Mouse (Mus musculus): Measurements from ENCODE around the gene Dyrk3.
"Not testable (repeated sequence)": the region's sequence is repeated elsewhere in the genome, so short reads cannot be mapped to it uniquely, and the experiment has no call there.

Gene Dyrk3

DNA sequence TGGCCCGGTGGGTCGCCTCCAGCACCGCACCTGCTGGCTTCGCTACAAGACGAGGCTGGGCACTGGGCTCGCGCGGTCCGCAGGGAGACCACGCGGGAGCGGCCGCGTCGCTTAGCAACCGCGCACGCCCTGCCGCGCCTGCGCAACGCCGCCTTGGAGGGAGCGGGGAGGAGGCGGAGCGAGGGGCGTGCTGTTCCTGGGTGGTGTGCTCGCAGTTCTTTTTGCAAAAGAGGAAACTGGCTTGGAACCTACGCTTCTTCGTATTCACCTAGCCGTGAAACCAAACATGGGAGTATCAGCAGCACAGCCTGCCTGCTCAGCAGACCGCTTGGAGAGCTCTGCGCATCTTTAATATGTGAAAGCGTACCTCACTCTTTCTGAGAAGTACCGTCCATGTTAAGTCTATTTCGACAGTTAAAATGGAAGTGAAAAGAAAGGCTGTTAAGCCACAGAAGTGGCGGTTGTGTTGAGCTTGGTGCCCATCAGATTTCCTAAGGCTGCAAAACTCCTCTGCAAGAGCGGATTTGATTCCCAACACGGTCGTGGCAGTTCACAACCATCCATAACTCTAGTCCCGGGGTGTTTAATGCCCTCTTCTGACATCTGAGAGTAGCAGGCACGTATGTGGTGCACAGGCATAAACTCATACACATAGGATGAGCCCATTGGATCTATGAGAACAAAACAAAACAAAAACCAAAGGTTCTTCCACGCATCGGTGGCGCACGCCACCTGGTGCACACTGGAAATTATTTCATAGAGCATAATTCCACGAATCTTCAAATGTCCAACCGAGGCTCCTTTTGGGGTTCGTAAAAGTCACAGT, at the start of gene Dyrk3:
Dyrk3 (minus strand) TSS at position 150 of the 826 bp plus-strand sequence.
- DNase-seq, result peak; percentile 85

DNA sequence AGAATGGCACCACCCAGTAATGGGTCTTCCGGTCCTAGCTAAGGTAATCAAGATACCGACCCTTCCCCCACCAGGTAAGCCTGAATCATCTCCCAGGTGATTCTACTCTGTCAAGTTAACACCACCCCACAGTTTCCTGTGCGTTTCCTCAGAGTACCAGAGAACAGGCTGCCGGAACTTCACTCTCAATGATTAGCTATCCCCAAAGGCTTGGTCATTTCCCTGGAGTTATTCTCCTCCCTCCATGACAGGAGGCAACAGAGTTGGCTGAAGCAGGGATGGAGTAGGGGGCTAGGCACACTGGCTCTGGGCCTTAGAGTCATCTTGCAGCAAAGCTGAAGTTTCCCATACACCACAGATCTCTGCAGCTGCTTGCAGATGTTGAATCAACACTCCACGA, 49.7 kb upstream of the Dyrk3 start:
- no peak for DNase-seq

DNA sequence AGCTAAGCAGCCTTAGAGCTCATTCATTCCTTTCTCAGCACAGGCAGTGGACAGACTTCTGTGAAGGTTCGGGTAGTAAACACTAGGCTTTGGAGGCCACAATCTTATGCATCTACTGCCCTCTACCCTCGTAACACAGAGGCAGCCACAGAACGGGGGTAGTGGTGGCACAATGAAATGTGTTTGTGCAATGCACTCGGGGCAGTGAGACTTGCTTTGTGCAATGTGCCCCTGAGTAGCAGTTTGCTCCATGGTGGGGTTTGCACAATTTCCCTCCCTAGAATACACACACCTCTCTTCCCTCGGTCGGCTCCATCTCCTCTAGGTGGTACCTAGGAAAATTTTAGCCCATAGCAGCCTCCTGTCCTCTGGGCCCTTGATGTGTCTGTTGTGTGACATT, 48.9 kb upstream of the Dyrk3 start:
- no peak for DNase-seq

DNA sequence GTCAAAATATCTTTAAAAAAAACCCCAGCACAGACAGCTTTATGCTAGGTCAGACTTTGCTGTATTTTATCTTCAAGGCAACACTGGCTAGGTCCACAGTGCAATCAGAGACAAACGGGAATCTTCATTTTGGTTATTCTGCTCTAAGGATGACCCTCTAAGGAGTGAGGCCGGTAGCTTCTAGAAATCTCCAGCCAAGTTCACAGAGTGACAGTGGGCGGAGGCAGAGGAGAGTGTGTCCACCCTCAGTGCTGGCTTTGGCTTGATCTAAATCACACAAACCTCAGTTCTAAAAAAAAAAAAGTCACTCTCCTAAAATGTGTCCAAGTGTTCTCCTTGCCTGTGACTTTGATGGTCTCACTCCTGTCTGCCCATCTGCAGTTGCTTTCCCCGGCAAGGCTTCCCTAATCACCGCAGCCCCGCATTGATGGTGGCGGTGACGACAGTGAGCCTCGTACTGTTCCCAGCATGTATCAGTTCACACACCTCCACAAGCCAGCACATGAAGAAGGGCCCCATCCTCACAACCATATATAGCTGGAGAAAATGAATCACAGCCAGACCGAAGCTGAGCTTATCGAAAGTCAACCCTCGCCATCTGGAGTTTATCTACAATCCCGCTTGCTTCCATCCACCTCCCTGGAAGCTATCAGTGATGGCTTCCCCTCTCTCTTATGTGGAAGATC, 47.8 kb upstream of the Dyrk3 start:
- no peak for DNase-seq

DNA sequence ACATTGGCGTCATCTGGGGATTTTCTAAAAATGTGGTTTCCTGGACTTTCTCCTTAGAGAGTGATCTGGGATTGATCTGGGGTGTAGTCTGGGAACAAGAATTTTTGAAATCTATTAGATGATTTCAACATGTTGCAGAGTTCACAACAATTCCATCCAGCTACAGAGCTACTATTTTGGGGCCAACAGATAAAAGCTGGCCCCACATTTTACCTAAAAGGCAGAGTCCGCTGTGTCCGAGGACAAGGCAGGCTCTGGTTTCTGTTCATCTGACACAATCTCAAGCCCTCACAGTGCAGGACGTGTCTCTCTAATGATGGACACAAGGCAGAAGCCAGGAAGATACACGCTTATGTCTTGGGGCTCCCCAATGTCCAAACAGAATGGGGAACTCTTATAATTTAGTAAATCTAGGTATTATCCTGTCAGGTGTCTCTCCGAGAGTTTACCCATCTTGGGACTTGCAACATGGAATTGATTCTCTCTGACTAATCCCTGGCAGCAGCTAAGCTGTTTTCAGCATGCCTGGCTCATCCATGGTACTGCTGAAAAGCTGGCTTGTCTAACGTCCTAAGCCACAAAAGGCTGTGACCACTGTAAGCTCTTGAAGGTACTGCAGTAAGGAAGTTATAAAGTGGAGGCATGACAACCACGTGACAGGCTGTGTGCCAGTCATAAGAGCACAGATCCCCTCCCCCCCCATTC, 47.0 kb upstream of the Dyrk3 start:
- no peak for DNase-seq

DNA sequence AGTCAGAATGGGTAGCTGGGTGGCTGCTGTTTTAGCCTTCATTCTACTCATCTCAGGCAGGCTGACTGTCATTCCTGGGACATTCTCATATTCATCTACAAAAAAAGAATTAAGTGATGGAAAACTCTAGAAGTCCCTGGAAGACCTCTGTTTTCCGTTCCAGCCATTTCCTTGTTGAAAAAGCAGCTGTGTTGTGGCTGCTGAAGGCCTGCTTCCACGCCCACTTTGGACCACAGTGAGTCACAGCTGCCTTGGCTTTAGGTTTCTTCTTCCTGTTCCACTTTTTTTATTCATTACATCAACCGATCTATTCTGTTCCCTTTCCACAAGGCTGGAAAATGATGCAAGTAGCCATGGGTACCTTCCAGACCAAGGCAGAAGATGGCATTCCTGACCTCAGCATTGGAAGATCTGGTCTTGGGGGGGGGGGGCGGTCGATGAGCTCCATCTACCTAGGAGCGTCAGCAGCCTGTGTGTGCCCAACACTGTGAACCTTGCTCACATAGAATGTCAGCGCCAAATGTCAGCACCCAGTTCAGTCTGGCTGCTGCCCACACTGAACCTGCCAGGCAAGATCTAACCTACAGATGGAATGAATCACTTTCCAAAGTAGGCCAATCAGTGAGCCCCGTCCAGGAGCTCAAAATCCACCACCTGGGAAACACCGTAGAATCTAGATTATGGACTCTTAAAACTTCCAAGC, 46.3 kb upstream of the Dyrk3 start:
- no peak for DNase-seq

DNA sequence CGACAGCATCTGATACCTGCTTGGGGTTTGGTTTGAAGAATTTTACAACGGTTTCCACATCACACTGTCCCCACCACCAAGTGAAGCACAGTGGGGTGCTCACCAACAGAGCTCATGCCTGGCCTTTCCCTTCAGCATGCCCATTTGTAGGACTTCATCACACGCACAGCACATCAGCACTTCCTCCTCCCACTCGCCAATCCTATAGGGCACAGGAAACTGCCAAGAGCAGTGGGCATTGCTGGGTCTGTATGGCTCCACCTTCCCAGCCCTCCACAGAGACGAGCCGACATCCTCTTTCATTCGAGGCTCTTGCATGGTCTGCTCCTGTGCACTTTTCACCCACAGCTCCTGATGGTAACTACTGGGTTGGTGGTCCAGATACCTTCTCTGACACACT, 45.1 kb upstream of the Dyrk3 start:
- no peak for DNase-seq

DNA sequence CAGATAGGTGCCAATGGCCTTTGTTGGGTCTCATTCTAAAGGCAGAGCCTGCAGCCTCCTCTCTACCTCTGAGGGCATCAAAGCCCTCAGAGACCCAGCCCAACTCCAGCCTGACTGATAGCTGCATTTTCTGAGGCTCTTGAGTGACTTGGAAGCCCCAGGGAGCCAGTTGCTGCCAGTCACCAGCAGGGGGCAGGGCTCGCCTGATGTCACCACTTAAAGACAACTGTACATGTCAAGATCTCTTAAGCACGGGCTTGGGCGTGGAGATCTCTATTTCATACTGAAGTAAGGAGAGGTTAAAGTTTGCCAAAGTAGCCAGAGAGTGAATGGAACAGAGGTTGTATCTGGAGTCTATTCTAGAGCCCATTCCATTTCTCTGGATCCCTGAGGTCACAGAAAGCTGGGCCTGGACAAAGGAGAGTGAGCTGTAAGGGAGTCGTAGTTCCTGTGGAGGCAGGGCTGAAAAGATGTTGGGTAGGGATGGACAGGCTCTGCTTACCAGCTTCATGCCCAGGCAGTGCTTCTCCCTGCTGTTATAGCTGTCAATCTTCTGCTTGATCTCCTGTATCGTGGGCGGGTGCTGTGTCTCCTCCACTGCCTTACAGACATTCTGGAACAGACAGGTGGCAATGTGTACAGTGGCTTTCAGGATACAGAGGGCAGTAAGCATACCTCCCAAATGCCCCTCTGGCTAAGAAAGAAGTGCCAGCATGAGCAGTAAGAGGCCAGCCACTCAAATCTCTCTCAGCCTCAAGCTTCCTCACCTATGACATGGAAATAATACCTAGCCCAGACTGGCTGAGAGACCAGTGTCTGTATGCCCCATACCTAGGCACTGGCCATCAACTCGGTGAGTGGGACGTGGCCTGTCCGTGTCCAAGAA, 43.7 kb upstream of the Dyrk3 start:
- DNase-seq, result peak; percentile 57

DNA sequence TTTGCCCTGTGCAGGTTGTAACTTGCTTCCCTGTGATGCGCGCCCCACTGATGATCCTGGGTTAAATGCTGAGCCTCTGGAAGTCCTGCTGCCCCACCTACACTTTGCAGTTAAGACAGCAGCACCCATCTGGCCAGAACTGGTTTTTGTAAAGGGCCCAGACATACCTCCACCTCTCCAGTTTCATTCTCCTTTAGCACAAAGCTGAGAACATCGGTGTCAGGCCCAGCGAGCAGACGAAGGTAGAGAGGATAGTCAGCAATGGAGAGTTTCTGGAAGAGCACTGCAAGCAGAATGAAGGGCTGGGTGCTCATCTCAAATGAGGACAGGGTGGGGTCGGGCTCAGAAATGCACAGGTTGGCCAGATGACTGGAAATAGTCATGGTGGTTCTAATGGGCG, 42.2 kb upstream of the Dyrk3 start:
- no peak for DNase-seq

DNA sequence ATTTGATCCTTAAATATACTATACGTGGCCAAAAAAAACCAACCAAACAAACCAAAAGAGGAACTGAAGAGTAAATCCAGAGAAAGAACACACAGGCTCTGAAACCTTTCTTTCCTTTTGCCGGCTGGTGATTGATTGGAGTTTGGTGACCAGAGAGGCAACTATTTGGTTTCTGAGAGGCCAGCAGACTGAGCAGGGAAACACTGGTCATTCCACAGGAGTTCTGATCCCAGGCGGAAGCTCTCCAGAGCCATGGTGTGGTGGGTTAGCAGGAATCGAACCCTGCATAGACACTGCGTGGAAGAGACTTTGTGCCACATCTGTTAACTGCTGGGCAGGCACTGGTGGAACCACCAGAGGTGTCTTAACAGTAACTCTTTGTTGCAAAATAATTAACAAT, 39.9 kb upstream of the Dyrk3 start:
- DNase-seq, result no peak

DNA sequence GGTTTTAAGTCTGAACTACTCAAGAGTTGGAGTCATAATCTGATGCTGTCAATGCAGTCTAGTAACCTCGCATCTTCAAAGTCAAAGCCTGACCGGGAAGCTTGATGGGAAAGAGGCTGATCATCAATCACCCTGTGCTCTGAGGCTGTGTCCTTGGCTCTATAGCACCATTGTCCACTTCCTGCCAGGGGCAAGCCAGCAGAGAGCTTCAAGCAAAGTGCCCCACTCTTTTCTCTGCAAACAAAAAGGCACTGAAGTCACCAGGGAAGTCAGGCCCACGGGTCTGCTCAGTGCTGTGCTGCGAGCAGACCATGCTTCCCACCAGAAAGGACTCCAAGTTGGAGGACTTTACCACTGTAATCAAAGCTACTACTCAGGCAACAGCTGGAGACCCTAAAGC, 39.1 kb upstream of the Dyrk3 start:
- no peak for DNase-seq

DNA sequence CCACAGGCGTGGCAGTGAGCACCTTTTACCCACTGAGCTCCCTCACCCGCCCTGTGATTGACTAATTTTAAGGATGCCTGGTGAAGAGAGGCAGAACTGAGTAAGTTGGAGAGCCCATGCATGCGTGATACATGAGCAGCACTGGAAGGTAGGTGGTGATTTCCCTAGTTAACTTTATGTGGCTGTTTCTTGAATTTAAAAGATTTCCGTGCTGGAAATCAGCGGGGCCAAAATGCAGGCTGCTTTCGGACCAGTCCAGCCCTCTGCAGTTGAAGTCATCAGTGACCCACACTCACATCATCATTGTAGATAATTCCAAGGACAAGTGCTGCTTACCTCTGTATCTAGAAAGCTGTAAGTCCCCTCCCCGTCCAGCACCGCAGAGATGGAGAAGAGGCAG, 37.7 kb upstream of the Dyrk3 start:
- DNase-seq, result no peak

DNA sequence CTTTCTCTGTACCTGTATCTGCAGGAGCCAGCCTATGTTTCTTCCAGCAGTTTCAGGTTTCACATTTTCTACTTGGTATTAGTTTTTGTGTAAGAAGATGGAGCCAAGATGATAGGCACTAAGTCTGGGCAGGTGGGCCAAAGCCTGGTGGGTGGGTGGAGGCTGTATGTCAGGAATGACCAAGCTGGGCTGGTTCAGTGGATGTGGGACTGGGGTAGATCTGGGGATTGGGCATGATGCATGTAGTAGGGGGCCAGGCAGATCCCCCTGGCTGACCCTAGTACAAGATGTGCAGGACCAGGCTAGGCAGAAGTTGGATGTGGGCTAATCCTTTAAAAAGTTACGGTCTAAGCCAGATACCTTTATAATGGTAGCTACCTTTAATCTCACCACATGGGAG, 37.0 kb upstream of the Dyrk3 start:
- DNase-seq, result no peak

DNA sequence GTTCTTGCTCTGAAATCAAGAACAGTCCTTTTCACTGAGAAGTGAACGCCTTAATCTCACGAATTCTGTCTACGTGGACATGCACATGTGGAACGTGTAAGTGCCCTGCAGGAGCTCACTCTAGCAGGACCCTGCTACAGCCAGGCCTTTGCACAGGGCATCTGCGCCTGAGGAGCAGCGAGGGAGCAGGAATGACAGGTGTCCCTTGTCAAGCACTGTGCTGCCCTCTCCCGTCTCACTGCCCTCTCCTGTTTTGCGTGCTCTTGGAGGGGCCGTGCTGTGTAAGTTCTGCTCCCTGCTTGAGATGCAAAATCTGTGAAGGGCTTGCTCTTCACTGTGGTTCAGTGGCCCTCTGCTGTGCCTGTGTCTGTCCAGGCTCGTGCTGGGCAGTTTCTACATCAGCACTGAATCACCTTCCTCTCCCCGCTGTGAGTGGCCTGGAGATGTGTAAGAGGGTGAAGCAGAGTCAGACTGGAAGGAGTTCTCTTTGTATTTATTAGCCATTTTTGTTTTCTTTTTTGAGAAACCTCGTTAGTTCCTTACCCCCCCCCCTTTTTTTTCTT, 36.2 kb upstream of the Dyrk3 start:
- DNase-seq, result no peak

DNA sequence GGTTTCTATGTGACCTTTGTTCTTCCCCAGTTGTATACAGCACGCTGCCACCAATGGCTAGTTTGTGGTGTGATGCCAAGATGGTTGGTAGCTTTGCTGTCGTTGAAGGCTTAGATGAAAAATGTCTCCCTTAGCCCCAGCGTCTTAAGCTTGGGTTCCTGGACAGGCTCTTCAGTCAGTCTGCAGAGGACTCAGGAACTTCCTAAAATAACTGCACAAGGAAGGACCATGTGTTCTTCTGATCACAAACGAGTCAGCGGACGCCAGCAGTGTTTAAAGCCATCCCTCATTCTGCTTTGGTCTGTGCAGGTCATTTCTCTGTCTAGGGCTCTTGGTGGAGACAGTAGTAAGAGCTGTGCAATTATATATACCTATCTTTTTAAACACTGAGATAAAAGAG, 35.7 kb upstream of the Dyrk3 start:
- no peak for DNase-seq

DNA sequence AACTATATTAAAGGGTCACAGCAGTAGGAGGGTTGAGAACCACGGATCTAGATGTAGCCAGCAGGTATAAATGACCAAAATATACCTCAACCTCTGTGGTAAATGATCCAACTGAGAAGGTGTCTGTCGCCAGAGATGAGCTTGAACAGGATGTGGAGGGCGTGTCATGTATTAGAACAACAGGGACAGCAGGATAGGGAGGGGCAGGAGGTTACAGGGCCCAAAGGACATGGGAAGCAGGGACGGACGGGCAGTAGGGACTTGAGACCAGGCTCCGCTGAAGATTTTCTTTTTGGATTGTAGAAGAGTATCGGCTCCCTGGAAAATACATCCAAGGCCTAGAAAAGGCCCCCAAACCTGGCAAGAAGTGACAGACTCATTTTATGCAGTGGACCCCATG, 34.9 kb upstream of the Dyrk3 start:
- DNase-seq, result no peak

DNA sequence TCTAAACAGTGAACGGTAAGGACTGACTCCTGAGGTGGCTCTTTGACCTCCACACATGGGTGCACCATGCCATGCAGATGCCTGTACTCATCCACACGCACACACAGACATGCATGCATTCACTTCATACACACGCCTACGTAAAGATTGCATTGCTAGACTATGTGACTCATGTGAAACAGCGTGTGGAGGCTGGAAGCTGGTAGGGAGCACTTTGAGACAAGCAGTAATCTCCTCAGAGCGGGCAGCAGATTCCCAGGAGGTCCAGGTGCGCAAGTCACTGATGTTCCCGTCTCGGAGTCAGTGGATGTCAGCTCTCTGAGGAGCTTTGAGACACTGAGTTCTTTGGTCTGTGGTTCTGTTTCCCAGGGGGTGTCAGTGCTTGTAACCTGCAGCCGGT, 29.5 kb upstream of the Dyrk3 start:
- no peak for DNase-seq

DNA sequence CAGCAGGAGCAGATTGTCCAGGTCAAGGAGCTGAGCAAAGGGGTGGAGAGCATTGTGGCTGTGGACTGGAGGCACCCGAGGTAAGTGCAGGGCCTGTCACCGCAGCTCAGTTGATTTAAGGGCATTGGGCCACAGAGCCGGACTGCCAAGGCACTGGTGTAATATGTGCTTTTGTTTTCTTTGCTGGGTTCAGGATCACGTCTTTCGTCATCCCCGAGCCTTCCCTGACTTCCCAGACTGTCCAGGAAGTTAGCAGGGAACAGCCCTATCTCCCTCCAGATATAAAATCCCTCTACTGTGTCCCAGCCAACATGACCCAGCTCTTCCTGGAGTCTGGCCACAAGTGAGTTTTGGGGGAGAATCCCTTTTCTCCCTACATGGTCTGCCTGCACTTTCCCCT, 26.3 kb upstream of the Dyrk3 start:
- DNase-seq, result no peak

DNA sequence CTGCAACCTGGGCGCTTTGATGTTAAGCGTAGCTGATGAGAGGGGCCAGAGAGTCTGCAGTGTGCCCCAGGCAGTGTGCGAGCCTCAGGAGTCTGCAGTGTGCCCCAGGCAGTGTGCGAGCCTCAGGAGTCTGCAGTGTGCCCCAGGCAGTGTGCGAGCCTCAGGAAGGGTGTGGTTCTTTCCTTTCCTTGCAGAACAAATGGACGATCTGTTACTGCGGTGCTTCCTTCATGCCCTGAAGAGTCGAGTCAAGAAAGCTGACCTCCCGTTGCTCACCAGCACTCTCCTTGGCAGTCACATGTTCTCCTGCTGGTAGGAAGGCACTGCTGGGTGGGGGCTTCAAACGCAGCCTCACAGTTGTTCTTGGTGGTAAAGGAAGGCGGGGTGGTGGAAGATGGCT, 23.0 kb upstream of the Dyrk3 start:
- no peak for DNase-seq

DNA sequence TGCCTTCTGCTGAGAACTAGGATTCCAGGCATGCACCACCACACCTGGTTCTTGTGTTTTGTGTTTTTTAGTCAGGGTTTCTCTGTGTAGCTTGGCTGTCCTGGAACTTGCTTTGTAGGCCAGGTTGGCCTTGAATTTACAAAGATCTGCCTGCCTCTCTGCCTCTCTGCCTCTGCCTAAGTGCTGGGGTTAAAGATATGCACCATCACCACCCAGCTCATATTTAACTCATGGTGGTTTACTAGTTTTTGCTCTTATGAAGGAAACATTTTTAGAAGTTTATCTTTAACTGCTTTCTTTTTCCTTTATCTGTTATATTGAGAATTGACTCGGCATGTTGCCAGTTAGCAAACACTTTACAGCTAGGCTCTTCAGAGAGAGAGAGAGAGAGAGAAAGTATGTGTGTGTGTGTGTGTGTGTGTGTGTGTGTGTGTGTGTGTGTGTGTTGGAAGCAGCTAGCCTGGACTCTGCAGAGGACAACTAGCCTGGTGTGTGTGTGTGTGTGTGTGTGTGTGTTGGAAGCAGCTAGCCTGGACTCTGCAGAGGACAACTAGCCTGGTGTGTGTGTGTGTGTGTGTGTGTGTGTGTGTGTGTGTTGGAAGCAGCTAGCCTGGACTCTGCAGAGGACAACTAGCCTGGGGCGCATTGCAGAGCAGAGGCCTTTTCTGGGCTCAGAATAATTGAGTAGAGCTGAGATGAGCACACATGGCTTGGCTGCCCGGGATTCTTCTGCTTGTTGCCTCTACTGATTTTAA, 21.6 kb upstream of the Dyrk3 start:
- DNase-seq, result not testable (repeated sequence)

DNA sequence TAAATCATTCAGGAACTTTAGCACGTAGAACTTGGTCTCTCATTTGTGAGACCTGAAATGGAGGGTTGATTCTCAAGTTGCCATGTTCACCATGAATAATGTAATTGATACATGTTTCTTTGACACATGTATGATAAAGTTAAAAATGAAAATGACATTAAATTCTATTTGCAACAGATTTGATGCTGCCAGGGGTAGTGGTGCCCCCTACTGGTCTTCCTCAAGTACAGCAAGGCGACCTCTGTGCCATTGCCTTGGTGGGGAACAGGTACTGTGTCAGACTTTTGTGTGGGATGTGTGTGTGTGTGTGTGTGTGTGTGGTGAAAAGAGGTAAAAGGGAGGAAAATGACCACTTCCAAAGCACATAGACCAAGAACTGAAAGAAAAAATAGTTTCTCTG, 17.3 kb upstream of the Dyrk3 start:
- no peak for DNase-seq
